Mouse (Mus musculus): ENCODE data around the gene Nmur1. TPM values are rescaled to one million over a fixed set of nuclear protein-coding genes. Genes with fewer than 3 reads are reported as not detected.

Gene Nmur1
- total RNA-seq, 2 experiments from 2014 or later: not detected

Small RNA genes within 50 kb of the gene (microRNA-seq; reads per million reads assigned to microRNA genes)
- gene mmu-mir-3535: 19.8 to 46.4 reads per million in 2 experiments

Other genes starting within 250 kb of the Nmur1 start
- 1 to 10 TPM; 2.4 to 2.6 TPM for gene B3gnt7, start 123.4 kb downstream of the Nmur1 start, total RNA-seq (2021)
- gene Ncl, start 66.8 kb downstream of the Nmur1 start, total RNA-seq (2021): 100 to 1,000 TPM; 156 to 157 TPM
- not detected for gene Tex44, start 101 bp upstream of the Nmur1 start, total RNA-seq (2021)
- gene Ptma, start 100.5 kb upstream of the Nmur1 start, total RNA-seq (2021): 100 to 1,000 TPM; 453 to 549 TPM
- 10 to 100 TPM; 57.8 to 61.8 TPM for gene Pde6d, start 156.4 kb upstream of the Nmur1 start, total RNA-seq (2021)
- 10 to 100 TPM; 22.8 to 24.4 TPM for gene Cops7b, start 156.7 kb upstream of the Nmur1 start, total RNA-seq (2021)
- 10 to 100 TPM in 1 of 2 experiments, 1 to 10 TPM in 1; 9.9 to 11.8 TPM for gene Nppc, start 244.3 kb upstream of the Nmur1 start, total RNA-seq (2021)

Data from layer of hippocampus, postnatal 14 days (tissue).